Mouse (Mus musculus) macrophage (primary cell): ENCODE results near the gene Pdia4. TPM values are rescaled to one million over a fixed set of nuclear protein-coding genes. Genes with fewer than 3 reads are reported as not detected.
"Not testable (repeated sequence)": the region's sequence is repeated elsewhere in the genome, so short reads cannot be mapped to it uniquely, and the experiment has no call there.

Experiments
- H3K27ac ChIP-seq: fragments of 350-480 bp; formaldehyde crosslinking; 2 replicates; pipeline ENCODE4 v1.9.0; 2021
- H3K36me3 ChIP-seq: fragments of 350-480 bp; formaldehyde crosslinking; 2 replicates; pipeline ENCODE4 v1.9.0; 2021; ENCODE audit errors: inconsistent target
- H3K4me3 ChIP-seq: fragments of 350-480 bp; formaldehyde crosslinking; 2 replicates; pipeline ENCODE4 v1.9.0; 2021; ENCODE audit errors: inconsistent target
- H3K79me2 ChIP-seq: fragments of 350-480 bp; formaldehyde crosslinking; 2 replicates; pipeline ENCODE4 v1.9.0; 2021; ENCODE audit errors: inconsistent target
- WGBS: methylation state at CpG from one replicate; pipeline ENCODE4 v1.1.7; 2026; ENCODE audit warnings: inconsistent platforms; ENCODE audit not compliant: missing documents; 5-methylcytosine and 5-hydroxymethylcytosine counted together
- polyA plus RNA-seq: library from polyadenylated mRNA; stranded (reverse); fragments of 250-400 nt; gene quantifications from 3 replicates; pipeline ENCODE4 v1.2.4, GENCODE M21; 2018; ENCODE audit warnings: inconsistent platforms
- total RNA-seq, 78 experiments: library from RNA; depleted of rRNA; stranded (reverse); fragments of 250-400 nt; gene quantifications; 1 replicate in 9 of 78; 2 replicates in 24 of 78; 3 replicates in 43 of 78; 4 replicates in 2 of 78; pipeline ENCODE4 v1.2.4; 2018; ENCODE audit warnings: inconsistent platforms in 56 of 78

Gene Pdia4
- total RNA-seq (2018; cell fraction: chromatin; rRNA removed), result 10 to 100 TPM in 14 of 26 experiments, 1 to 10 TPM in 12; 4.3 to 42.7 (median 11.1) TPM
- 100 to 1,000 TPM in 8 of 26 experiments, 10 to 100 TPM in 18; 59.6 to 124 (median 94.5) TPM for total RNA-seq (2018; cell fraction: cytosol; rRNA removed)
- total RNA-seq (2018; cell fraction: nucleus; rRNA removed), result 100 to 1,000 TPM in 11 of 26 experiments, 10 to 100 TPM in 15; 24.1 to 171 (median 93.7) TPM
- polyA plus RNA-seq, result 86.7 to 134 TPM (median 112 TPM) in 3 replicates

DNA sequence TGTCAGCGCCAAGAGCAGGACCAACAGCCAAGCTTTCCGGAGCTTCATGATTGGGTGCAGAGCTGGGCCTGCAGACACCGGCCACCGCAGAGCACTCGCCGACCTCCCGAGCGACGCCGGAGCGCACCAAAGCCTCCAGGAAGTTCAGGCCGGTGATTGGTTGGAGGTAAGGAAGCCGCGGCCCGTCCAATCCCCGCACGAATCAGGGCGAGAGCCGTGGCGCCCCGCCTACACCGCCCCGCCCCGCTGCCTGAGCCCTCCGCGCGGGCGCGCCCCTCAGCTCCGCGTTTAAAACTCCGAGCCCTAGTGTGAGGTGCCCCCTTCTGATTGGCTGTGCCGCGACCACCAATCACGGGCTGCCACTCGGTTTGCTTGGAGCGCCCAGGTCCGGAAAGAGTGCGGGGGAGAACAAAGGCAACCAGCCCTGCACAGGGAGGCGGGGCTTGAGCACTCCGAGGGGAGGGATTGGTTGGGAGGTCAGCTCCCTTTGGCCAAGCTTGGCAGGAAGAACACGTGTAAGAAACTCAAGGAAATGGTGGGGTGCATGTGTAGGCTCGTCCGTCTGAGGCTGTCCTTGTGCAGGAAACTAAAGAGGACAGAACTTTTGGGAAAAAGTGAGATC lies at the start of gene Pdia4:
TSS of gene Pdia4 (minus strand) at position 174 of the 622 bp plus-strand sequence.
- H3K27ac ChIP-seq, result peak within 1 kb of the TSS; percentile 69
- H3K36me3 ChIP-seq, result no peaks in the 10 kb centered on the region
- peaks cover 46% of the 10 kb centered on the region for H3K79me2 ChIP-seq
- H3K4me3 ChIP-seq, result peak within 1 kb of the TSS; percentile 94
- 1% methylated on average over 44 of the region's 44 CpGs for WGBS

DNA sequence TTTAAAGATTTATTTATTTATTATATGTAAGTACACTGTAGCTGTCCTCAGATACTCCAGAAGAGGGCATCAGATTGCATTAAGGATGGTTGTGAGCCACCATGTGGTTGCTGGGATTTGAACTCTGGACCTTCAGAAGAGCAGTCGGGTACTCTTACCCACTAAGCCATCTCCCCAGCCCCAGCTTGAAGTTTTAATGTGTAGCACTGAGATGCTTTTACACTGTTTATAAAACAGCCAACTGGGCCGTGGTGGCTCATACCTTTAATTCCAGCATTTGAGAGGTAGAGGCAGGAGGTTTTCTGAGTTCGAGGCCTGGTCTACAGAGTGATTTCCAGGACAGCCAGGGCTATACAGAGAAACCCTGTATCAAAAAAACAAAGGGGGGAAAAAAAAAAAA lies 44.5 kb upstream of the Pdia4 start:
- not testable (repeated sequence) for H3K27ac ChIP-seq, H3K4me3 ChIP-seq, H3K79me2 ChIP-seq
- 0 out of 2 replicates have a peak, but pooled peaks cover 13% of the 10 kb centered on the region for H3K36me3 ChIP-seq
- 96% methylated on average over 2 of the region's 3 CpGs for WGBS

DNA sequence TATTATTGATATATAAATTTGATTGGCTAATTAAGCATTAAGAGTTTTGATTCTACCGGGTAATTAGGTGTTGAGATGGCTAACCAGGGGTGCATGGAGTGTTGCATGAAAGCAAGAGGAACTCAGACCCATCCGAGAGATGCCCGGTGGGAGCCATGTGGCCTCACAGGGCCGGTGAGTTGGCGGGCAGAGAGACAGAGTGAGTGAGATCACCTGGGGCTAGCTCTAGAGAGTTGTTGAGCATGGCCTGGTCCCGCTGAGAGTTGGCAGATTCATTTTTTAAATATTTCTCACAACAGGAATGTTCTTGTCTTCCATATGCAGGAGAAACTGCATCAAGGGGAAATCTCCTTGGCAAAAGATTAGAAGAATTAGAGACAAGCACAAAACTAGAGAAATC lies 44.0 kb upstream of the Pdia4 start:
- H3K36me3 ChIP-seq, result 0 out of 2 replicates have a peak, but pooled peaks cover 13% of the 10 kb centered on the region
- no peak overlapping the region for H3K27ac ChIP-seq
- WGBS, result 97% methylated on average over 6 of the region's 6 CpGs
- no peak overlapping the region for H3K4me3 ChIP-seq
- H3K79me2 ChIP-seq, result no peaks in the 10 kb centered on the region

DNA sequence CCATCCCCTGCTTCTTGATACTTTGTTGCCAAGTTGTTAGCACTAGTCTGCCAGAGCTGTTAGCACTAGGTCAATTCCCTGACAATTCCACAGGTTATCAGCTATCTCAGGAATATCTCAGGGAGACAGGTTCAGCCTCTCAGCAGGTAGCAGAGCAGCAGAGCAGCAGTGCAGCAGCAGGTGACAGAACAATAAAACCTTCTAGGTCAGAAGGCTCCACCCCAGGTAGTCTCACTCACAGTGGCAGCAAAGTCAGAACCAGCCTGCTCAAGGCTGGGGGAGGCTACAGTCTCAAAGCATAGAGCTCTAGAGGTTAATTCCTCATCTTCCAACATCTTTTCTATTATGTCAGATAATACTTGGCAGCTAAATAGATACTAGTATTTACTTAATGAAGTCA lies 32.5 kb upstream of the Pdia4 start:
- Histone ChIP-seq H3K79me2 (0 out of 2 replicates have a peak, but pooled peaks cover 4% of the 10 kb centered on the region), H3K27ac (no peak overlapping the region), H3K36me3 (no peaks in the 10 kb centered on the region), H3K4me3 (no peak overlapping the region)

DNA sequence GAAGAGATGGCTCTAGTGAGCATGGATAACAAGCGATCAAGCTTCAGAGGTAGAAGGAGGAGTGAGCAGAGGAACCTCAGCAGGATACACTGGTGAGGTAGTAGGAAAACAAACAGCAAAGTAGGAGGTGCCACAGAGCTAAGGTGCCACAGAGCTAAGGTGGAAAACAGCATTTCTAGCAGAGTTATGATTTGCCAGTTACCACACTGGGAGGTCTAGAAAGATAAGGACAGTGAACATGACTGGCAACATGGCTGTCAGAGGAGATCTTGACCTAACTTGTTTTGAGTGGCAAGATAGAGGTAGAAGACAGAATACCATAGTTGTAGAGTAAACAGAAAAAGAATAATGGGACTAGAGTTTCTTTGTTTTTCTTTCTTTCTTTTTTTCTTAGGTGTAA lies 29.1 kb upstream of the Pdia4 start:
- H3K27ac ChIP-seq, result no peak overlapping the region
- no peaks in the 10 kb centered on the region for H3K36me3 ChIP-seq
- no peak overlapping the region for H3K4me3 ChIP-seq
- H3K79me2 ChIP-seq, result peaks cover 31% of the 10 kb centered on the region
- WGBS, result 100% methylated on average over 1 of the region's 1 CpGs

DNA sequence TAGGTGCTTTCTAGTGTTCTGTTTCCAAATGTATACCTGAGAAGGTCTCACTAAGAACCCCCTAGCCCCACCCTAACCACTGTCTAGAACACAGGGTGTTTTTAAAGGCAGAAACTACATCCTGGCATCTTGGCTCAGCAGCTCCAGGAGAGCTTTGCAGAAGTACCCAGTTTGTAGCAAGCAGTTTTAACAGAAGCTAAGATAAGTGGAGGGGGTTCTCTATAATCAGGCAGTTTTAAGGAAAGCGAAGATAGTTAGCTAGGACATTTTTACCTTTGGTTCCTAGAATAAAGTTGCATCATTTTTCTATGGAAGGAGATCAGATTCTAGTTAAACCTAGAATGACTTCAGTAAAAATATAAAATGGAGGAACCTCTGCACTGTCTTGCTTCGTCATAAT lies 28.6 kb upstream of the Pdia4 start:
- H3K79me2 ChIP-seq, result peaks cover 36% of the 10 kb centered on the region
- 94% methylated on average over 2 of the region's 2 CpGs for WGBS
- H3K36me3 ChIP-seq, result no peaks in the 10 kb centered on the region
- H3K4me3 ChIP-seq, result no peak overlapping the region
- H3K27ac ChIP-seq, result no peak overlapping the region

DNA sequence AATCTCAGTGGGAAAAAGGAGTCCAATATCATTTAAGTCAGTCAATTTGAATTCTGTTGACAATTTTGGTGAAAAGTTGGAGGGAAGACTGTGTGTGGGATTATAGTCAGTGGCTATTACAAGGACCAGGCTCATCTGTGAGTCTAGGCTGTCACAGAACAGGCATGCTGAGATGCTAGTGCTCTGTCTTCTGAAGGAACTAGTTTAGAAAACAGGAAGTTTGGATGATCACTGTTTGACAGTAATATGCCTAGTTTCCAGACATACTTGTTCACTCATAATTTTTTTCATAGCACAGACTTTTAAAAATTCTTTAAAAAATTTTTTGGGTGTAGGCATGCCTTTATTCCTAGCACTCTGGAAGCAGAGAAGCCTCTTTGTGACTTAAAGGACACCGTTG lies 27.8 kb upstream of the Pdia4 start:
- Histone ChIP-seq H3K27ac (no peak overlapping the region), H3K79me2 (peaks cover 38% of the 10 kb centered on the region), H3K4me3 (no peak overlapping the region), H3K36me3 (no peaks in the 10 kb centered on the region)
- WGBS, result 90% methylated on average over 1 of the region's 1 CpGs

DNA sequence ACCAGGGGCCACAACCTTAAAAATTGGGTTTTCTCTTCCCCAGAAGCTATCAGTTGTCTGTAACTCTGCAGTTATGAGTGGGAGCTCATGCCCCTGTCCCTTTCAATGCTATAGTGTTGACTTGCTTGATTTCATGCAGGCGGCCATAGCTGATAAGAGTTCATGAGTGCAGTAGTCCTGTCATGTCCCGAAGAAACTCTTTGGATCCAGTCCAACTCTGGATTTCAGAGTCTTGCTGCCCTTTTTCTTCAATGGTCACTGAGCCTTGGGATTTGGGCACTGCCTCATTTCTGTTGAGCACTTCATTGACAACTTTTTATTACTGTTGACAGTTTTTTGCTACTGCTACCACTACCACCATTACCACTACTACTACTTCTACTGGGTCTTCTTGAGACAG lies 24.4 kb upstream of the Pdia4 start:
- Histone ChIP-seq H3K36me3 (no peaks in the 10 kb centered on the region), H3K27ac (no peak overlapping the region), H3K79me2 (peaks cover 38% of the 10 kb centered on the region), H3K4me3 (no peak overlapping the region)
- 100% methylated on average over 2 of the region's 2 CpGs for WGBS

DNA sequence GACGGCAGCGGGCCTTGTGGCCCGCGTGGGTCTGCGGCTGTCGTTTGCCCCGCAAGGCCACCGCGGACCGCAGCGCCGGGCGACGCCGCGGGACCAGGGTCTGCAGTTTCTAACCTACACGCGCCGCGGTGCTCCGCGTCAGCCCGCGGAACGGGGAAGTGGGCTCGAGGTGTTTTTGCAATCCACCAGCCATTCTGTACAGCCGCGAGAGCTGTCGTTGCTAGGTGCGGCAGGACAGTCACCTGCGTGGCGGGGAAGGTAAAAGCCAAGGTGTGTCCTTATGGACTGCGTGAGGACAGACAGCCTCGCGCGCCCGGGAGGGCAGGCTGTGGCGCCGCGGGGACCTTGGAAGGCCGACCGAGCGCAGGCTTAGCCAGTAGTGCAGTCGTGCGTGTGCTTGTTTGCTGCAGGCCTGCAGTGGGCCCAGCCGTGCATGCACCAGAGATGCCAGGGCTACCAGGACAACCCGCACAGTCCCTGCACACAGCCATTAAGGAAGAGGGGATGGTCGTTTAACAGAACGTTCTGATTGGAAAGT lies 22.8 kb upstream of the Pdia4 start:
- Histone ChIP-seq H3K36me3 (no peaks in the 10 kb centered on the region), H3K79me2 (peaks cover 33% of the 10 kb centered on the region), H3K27ac (0 out of 2 replicates have a peak overlapping the region, but pooled peaks have one; percentile 8), H3K4me3 (peak overlapping the region; percentile 51)
- WGBS, result 1% methylated on average over 44 of the region's 49 CpGs

DNA sequence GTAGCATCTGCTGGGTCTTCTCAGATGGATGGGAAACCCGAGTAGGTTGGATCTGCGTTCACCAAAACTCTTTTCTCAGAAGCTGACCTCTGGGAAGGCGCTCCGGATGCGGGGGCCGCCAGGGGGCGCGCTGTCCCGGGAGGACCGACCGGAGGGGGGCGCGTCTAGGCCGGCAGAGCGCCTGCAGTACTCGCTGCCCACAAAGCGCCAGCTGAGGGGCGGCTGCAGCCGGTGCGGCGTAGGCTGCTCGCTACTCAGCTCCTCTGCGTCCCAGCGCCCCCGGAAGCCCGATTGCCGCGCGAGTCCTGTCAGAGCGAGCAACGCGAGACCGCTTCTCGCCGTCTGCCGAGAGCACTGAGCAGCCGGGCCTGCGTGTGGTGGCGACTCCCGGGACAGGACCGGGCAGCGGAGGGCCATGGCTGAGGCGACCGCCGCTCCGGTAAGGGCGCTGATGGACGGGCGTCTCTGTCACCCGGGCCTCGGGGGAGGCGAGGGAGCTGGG lies 22.3 kb upstream of the Pdia4 start, which contains the start of gene Zfp398:
TSS of gene Zfp398 (plus strand) at position 180 of the 502 bp plus-strand sequence.
- Histone ChIP-seq H3K27ac (0 out of 2 replicates have a peak within 1 kb of the TSS, but pooled peaks have one; percentile 8), H3K4me3 (peak within 1 kb of the TSS; percentile 51)
- WGBS, result under 1% methylated on average over 43 of the region's 52 CpGs

DNA sequence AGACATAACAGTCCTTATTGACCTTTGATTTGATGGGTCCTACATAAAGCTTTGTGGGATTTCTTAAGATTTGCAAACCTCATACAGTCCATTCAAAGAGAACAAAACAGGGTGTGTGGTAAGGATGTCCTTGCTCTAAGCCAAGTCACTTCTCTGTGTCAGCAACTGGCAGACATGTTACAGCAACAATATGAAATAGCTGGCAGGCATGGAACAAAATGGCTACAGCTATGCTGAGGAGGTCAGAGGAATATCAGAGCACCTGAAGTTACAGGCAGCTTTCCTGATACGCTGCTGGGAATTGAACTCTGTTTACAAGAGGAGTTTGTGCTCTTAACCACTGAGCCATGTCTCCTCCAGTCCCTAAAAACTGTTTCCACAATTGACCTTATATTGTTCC lies 19.0 kb upstream of the Pdia4 start:
- Histone ChIP-seq H3K79me2 (peaks cover 6% of the 10 kb centered on the region), H3K36me3 (no peaks in the 10 kb centered on the region), H3K4me3 (no peak overlapping the region), H3K27ac (no peak overlapping the region)
- WGBS, result 100% methylated on average over 1 of the region's 1 CpGs

More for the DNA sequence above, 22.3 kb upstream of the Pdia4 start, which contains the start of gene Zfp398:
- Histone ChIP-seq H3K79me2 (peaks cover 33% of the 10 kb centered on the region), H3K36me3 (no peaks in the 10 kb centered on the region)

DNA sequence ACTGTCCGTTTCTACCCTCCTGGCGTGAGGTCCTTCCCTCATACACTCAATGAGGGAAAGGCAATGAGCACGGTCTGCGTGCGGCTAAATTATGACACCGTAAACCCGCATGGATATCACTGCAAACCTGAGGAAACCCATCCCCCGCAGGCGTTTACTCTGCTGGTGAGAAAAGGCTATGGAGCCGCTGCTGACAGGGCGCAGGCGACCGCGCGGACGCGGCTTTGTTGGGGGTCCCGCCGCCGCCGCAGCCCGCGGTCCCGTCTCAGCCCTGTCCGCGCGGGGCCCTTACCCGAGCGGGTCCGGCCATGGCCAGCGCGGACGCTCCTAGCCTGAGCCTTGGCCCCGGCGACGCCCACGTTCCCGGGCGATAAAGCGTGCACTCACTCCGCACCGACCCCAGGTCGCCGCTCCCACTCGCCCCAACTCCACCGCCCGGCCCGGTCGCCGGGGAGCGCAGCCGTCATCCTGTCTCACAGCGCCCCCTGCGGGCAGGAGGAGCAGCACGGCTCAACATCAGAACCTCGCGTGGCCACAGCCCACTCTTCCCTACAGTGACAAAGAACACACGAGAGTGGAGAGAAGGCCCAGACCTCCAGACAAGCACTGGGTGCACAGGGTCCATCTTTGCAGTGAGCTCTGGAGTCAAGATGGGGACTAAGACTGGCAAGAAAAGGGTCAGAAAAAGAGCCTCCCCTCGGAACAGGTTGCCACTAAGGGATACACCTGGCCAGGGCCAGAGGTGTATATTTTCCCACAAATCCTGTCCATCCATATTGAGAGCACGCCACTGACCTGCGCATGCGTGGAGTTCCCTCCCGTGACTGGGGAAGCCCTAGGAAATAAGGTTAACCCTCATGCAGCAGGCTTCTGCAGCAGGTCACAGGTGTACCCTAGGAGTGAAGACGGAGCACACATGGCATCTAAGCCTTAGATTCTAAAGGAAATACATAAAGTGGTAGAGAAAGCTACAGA lies 17.2 kb upstream of the Pdia4 start, which contains the start of gene Zfp786:
TSS of gene Zfp786 (minus strand) at position 764 of the 975 bp plus-strand sequence.
- Histone ChIP-seq H3K27ac (no peak within 1 kb of the TSS), H3K36me3 (no peaks in the 10 kb centered on the region), H3K79me2 (no peaks in the 10 kb centered on the region), H3K4me3 (peak within 1 kb of the TSS; percentile 34)
- WGBS, result 2% methylated on average over 64 of the region's 64 CpGs

DNA sequence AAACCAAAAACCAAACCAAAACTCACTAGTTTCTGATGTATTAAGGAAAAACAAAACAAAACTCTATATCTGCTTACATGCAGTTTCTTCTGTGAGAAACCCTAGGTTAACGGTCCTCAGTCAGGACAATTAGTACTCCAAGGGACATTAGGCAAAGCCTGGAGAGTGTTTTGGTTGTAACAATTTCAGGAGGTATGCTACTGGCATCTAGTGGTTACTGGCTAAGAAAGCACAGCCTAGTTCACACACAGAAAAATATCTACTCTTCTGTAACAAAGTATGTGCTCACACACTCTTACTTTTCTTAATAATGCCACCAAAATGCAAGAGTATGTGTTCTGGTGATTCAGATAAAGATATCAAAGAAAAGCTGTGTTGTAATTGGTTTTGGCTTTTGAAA lies 15.7 kb upstream of the Pdia4 start:
- H3K36me3 ChIP-seq, result no peaks in the 10 kb centered on the region
- 54% methylated on average over 1 of the region's 1 CpGs for WGBS
- H3K4me3 ChIP-seq, result no peak overlapping the region
- H3K79me2 ChIP-seq, result no peaks in the 10 kb centered on the region
- H3K27ac ChIP-seq, result no peak overlapping the region

DNA sequence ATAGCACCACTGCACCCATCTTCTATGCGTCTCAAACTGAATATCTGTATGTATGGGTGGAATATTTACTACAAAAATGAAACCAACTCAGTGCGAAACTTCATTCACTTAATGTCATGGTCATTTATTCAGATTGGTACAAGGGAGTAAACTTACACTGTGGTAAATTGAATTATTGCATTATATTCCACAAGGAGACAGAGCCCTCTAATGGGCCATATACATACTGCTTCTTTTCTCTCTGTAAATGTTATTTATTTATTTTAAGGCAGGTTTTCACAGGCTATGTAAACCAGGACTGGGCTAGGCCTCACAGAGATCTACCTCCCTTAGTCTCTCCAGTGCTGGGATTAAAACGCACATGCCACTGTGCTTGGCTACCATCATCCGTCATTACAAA lies 14.2 kb upstream of the Pdia4 start:
- H3K4me3 ChIP-seq, result no peak overlapping the region
- 91% methylated on average over 4 of the region's 4 CpGs for WGBS
- no peak overlapping the region for H3K27ac ChIP-seq

More for the DNA sequence above, 14.2 kb upstream of the Pdia4 start:
- no peaks in the 10 kb centered on the region for H3K79me2 ChIP-seq
- H3K36me3 ChIP-seq, result no peaks in the 10 kb centered on the region
